8 mouse cellular contexts compared by ENCODE assay signal in genomic region chr11:59202081-59202995, GRCm38 (mm10). TPM values are rescaled to one million over a fixed set of nuclear protein-coding genes. Genes with fewer than 3 reads are reported as not detected.
A peak's percentile ranks its signal among the peaks of the same experiment; 100 is the strongest.
DNase-seq lines count a peak whose midpoint lies in the region; ATAC-seq lines count a peak whose summit lies in the region.

Gene Mrpl55 (plus strand): TSS chr11:59202486.

- H3K9me3 ChIP-seq in heart, embryonic 13.5 days = no peaks in the 10 kb centered on the region
- H3K9me3 ChIP-seq in liver, embryonic 15.5 days (replicated peaks) = no peaks in the 10 kb centered on the region
- H3K9me3 ChIP-seq in neural tube, embryonic 12.5 days = no peaks in the 10 kb centered on the region

- ATAC-seq in erythroid progenitor cell, adult 5-6 weeks (replicated peaks; ENCODE audit: low FRiP score, poor library complexity, severe bottlenecking) = peak; percentile 95
- peak; percentile 87 for ATAC-seq in heart, embryonic 13.5 days (ENCODE audit: extremely low read depth, insufficient number of reproducible peaks, low FRiP score, low TSS enrichment)
- peak; percentile 93 for ATAC-seq in liver, embryonic 15.5 days (ENCODE audit: insufficient read depth)
- peak; percentile 89 for ATAC-seq in neural tube, embryonic 12.5 days (ENCODE audit: low FRiP score, low read depth)

- H3K4me3 ChIP-seq in heart, embryonic 13.5 days = peak within 1 kb of the TSS; percentile 94
- peak within 1 kb of the TSS; percentile 90 for H3K4me3 ChIP-seq in liver, embryonic 15.5 days (replicated peaks)
- H3K4me3 ChIP-seq in neural tube, embryonic 12.5 days = peak within 1 kb of the TSS; percentile 83

- H3K4me1 ChIP-seq in heart, embryonic 13.5 days = peaks cover 16% of the 10 kb centered on the region
- peaks cover 38% of the 10 kb centered on the region for H3K4me1 ChIP-seq in liver, embryonic 15.5 days (replicated peaks)
- peaks cover 16% of the 10 kb centered on the region for H3K4me1 ChIP-seq in neural tube, embryonic 12.5 days

- peak within 1 kb of the TSS; percentile 79 for H3K4me2 ChIP-seq in heart, embryonic 13.5 days
- H3K4me2 ChIP-seq in liver, embryonic 15.5 days = peak within 1 kb of the TSS; percentile 87
- peak within 1 kb of the TSS; percentile 93 for H3K4me2 ChIP-seq in neural tube, embryonic 12.5 days (replicated peaks)

- under 1% methylated on average over 63 of the region's 63 CpGs for WGBS in heart, embryonic 13.5 days
- WGBS in liver, embryonic 15.5 days (ENCODE audit: insufficient replicate concordance) = under 1% methylated on average over 63 of the region's 63 CpGs
- under 1% methylated on average over 63 of the region's 63 CpGs for WGBS in neural tube, embryonic 12.5 days

- no peaks in the 10 kb centered on the region for H3K27me3 ChIP-seq in heart, embryonic 13.5 days (replicated peaks)
- H3K27me3 ChIP-seq in liver, embryonic 15.5 days = no peaks in the 10 kb centered on the region
- H3K27me3 ChIP-seq in neural tube, embryonic 12.5 days (replicated peaks) = no peaks in the 10 kb centered on the region

- H3K36me3 ChIP-seq in heart, embryonic 13.5 days = peaks cover 53% of the 10 kb centered on the region
- H3K36me3 ChIP-seq in liver, embryonic 15.5 days (replicated peaks) = peaks cover 51% of the 10 kb centered on the region
- H3K36me3 ChIP-seq in neural tube, embryonic 12.5 days = peaks cover 33% of the 10 kb centered on the region

- peak within 1 kb of the TSS; percentile 93 for H3K9ac ChIP-seq in heart, embryonic 13.5 days
- H3K9ac ChIP-seq in liver, embryonic 15.5 days = peak within 1 kb of the TSS; percentile 81
- H3K9ac ChIP-seq in neural tube, embryonic 12.5 days = peak within 1 kb of the TSS; percentile 81

- peak within 1 kb of the TSS; percentile 83 for H3K27ac ChIP-seq in heart, embryonic 13.5 days (replicated peaks)
- H3K27ac ChIP-seq in liver, embryonic 15.5 days (replicated peaks) = peak within 1 kb of the TSS; percentile 85
- no peak within 1 kb of the TSS for H3K27ac ChIP-seq in neural tube, embryonic 12.5 days

- DNase-seq in CD4-positive, CD25-positive, alpha-beta regulatory T cell, adult 2 months (ENCODE audit: low read depth, low spot score) = peak; percentile 97
- peak; percentile 87 for DNase-seq in brain, embryonic 18.5 days (ENCODE audit: low read depth, low spot score)
- peak; percentile 97 for DNase-seq in kidney, postnatal 14 days
- DNase-seq in telencephalon, adult 2 months (ENCODE audit: low read depth, low spot score) = peak; percentile 91

RNA-seq across cellular contexts. Expression of gene Mrpl55, which starts in this region (rescaled TPM):
- total RNA-seq in erythroid progenitor cell, adult 5-6 weeks (2015; ENCODE audit: low replicate concordance) = 3.4 and 8.6 TPM in 2 replicates
- total RNA-seq in erythroid progenitor cell, adult 5-6 weeks (2017; ENCODE audit: low replicate concordance) = 18.7 and 49.0 TPM in 2 replicates
- 105 and 117 TPM in 2 replicates for polyA plus RNA-seq in heart, embryonic 13.5 days (2015; fragmentation: Nextera tagmentation; extraction: Ambion mirVana)
- 50.5 and 51.0 TPM in 2 replicates for polyA plus RNA-seq in liver, embryonic 15.5 days (2015; fragmentation: Nextera tagmentation; extraction: Ambion mirVana)
- 88.0 and 91.1 TPM in 2 replicates for polyA plus RNA-seq in neural tube, embryonic 12.5 days (2016; fragmentation: Nextera tagmentation; extraction: Ambion mirVana)
